Mouse (Mus musculus) liver, embryonic 14.5 days (tissue): ENCODE data around the gene Foxn3.

Source experiments
- CTCF ChIP-seq: IDR thresholded peaks from 2 replicates; pipeline ENCODE4 v1.5.1; 2016; ENCODE audit warnings: antibody characterized with exemption, low read depth, control low read depth
- EP300 ChIP-seq: IDR thresholded peaks from 2 replicates; pipeline ENCODE4 v1.6.1; 2016; ENCODE audit warnings: antibody characterized with exemption, low read depth

GRCm38 (mm10) chr12:99393867-99394630, 169.3 kb downstream of the Foxn3 start:
- TF ChIP-seq CTCF (no peak), EP300 (no peak)
